Mouse (Mus musculus) liver, embryonic 14.5 days (tissue): Measurements from ENCODE around the gene Gp5.

Experiments
- CTCF ChIP-seq: IDR thresholded peaks from 2 replicates; pipeline ENCODE4 v1.5.1; 2016; ENCODE audit warnings: antibody characterized with exemption, low read depth, control low read depth
- EP300 ChIP-seq: IDR thresholded peaks from 2 replicates; pipeline ENCODE4 v1.6.1; 2016; ENCODE audit warnings: antibody characterized with exemption, low read depth

DNA sequence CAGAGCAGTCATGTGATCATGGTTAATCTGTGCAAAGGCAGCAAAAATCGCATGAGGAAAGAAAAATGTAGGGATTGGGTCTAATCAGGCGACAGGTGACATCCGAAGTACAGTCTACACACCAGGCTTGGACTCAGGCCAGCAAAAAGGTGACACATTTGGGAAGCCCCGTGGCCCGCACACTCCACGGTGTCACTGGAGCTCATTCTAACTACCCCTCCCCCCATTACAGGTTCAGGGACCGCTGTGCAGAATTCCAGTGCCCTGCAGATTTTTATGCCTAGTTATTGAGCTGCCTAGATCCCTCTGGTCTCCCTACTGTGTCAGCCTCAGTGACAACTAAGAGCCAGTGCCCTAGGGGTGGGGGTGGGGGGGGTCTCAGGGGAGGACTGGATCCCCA is 13.1 kb downstream of the Gp5 start:
- TF ChIP-seq EP300: no peak
- no peak for TF ChIP-seq CTCF
